Mouse (Mus musculus): ENCODE results near the gene Stx8. TPM values are rescaled to one million over a fixed set of nuclear protein-coding genes. Genes with fewer than 3 reads are reported as not detected.

The Stx8 gene
- total RNA-seq, 2 experiments from 2014 or later, result 30.5 to 35.4 TPM

DNA sequence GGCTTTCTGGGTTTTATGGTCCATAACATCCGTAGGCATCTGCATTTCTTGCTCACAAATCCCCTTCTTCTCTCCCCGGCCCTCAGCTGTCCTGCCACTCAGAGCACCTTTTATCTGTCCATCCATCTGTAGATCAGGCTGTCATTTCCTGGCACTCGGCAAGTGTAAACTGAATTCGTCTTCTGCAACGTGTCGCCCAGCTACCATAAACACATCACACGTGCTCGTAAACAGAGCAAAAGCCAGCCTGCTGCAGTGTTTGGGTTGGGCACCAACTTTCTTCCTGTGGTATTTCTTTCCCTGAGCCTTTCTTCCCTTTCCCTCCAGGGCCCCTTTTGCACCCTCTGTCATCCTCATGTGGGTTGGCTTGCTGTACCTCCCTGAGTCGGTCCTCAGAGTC is 169.4 kb downstream of the Stx8 start:
- DNase-seq (ENCODE audit: low spot score in 2 of 2), result no peak

DNA sequence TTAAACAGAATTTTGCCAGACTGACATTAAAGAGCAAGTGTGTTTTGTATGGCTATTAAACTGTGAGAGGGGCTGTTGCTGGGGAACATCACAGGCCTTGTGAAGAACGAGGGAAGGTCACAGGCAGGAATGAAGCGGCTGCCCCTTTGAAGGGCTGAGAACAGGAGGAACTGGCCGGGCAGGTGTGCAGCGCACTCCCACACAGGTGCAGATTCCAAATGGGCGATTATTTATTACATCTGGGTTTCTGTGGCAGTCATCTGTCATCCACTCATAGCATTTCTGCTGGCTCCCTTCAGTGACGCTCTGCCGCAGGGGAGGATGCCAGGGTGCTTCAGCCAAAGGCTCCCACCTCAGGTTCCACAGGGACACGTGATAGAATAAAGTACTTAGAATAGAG is 170.7 kb downstream of the Stx8 start:
- no peak for DNase-seq (ENCODE audit: low spot score in 2 of 2)

DNA sequence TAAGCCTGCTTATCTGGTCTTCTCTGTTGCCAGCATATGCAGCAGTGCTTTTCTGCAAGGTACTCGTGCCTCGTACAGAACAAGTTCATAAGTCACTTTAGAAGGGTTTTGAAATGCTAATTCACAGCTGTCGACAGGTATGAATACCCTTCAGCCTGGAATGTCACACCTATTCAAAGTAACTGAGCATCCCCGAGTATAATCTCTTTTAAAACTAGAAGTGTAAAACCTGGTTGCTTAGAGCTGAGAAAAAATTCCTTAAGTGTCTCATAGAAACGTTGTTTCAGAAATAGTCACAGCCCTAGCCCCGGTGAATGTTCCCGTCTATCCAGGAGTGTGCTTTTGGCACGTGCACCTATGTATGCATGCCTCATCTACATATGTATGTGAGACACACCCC is 176.3 kb downstream of the Stx8 start:
- no peak for DNase-seq (ENCODE audit: low spot score in 2 of 2)

DNA sequence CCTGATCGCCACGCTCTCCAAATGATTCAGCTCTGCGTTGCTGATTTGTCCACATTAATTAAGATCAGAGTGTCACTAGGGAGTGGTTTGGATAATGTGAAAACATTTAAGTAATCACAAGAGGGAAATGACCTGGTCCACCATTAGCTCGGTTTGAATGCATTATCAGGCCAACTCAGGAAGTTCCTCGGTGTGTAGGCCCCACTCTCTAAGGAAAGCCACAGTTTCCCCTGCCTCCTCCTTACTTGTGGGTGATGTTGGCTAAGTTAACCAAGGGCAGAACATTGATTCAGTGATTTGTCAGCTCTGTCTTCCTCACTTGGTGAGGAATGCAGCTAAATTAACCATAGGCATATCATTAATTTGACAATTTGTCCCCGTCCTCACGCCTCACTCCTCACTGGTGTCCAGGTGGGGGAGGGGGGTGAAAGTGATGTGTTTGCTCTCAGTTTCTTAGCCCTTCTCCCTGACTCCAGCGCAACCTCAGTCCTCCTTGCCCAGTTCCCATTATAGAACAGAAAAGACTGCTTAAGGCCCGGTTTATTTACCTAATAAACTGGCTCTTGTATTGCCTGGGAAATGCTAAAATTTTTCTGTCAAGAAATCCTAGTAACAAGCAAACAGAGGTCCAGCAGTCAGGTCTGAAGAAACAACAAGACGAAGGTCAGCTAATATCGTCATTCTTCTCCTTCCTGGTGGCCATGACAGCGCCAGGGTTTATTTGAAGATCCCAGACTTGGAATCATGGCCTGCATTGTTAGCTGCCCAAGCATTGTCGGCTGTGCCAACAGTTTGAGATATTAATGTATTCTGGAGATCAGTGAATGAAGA is 178.5 kb downstream of the Stx8 start:
- DNase-seq (ENCODE audit: low spot score in 2 of 2), result no peak

DNA sequence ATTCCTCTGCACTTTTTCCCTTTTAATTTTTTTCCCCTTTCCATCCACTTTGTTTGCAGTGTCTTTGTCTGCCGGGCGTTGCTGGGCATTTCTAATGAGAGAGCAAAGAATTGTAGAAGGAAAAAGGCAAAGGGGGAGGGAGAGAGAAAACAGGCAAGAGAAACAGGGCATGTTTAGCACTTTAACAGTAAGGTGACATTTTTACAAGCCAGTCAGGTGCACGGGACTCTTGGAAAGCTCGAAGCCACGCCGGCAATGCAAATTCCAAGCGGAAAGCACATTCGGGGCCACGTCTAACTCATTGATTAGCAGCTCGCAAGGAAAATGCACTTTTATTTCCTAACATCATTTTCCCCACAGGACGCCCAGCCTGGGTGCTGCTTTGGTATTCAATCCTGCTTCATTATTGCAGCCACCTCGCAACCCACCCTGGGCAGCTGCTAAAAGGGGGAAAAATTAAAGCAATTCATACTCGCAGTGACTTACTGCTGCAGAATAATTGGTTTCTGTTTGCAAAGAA is 179.1 kb downstream of the Stx8 start:
- no peak for DNase-seq (ENCODE audit: low spot score in 2 of 2)

DNA sequence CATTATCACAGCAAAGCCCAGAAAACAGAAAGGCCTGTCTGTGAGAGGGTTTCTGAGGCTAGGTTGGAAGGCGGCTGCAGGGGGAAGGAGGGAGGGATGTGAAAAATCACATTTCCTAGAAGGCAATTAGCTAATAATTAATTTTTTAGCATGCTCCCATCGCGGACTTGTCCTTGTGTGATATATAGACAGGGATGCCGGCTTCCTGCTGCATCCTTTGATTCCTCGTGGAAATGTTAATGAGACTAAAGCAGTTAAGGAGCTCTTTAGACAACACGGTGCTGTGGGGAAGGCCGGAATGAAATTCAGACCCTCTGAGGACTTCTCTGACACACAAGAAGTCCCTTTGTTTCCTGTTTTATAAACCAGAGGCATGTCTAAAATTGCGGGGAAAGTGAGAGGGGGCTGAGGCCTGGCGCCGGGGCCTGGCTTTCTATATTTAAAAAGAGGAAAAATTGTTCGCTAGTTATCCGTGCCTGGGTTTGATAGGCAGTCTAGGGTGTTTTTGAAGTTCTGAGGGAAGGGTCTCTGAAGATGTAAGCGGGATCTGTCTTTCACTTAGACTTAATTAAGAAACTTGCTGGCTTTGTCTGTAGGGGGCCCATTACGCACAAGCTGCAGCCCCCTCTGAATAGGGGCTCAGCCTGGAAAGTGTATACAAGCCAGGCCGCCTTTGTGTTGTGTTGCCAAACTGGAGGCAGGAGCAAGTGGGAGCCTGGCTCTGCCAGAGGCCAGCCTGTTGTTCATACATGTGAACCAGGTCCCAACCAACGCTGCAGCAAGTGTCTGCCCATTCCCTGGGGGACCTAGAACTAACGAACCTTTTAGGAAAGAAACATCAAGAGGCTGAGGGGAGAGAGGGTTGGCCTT is 179.8 kb downstream of the Stx8 start:
- no peak for DNase-seq (ENCODE audit: low spot score in 2 of 2)

DNA sequence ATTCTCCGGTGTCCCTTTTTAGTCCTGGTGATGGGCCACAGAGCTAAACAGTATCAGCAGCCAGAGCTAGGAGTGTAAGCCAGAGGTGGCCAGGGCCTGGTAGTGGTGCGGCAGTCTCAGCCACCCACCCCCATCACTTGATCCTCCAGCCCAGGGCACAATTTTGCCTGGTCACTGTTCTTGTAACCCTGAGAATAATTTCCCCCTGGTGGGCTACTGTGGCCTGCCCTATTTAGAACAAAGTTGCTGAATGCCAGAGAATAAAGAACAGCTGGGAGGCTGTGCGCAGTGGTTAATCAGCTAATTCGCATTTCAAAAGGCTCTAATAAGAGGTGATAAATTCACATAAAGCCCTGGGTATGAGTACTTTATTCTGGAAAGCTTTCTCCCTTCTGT is 180.5 kb downstream of the Stx8 start:
- no peak for DNase-seq (ENCODE audit: low spot score in 2 of 2)

DNA sequence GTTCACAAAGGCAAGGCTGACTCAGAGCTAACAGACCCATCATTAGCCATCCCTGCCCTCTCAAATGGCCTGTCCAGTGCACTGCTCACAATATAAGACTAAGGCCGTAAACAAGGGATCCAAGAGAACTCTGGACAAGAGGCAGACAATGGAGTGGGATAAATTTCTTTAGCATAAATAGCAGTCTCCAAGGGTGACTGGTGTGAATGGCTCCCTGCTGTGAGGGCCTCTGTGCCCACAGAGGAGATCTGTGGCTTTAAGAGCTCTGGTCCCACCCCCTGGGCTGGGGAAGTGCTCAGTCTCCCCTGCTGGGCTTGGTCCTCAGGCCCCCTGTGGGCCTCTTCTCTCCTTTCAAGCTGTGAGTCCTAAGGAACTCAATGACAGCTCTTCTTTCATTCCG is 184.9 kb downstream of the Stx8 start:
- no peak for DNase-seq (ENCODE audit: low spot score in 2 of 2)

DNA sequence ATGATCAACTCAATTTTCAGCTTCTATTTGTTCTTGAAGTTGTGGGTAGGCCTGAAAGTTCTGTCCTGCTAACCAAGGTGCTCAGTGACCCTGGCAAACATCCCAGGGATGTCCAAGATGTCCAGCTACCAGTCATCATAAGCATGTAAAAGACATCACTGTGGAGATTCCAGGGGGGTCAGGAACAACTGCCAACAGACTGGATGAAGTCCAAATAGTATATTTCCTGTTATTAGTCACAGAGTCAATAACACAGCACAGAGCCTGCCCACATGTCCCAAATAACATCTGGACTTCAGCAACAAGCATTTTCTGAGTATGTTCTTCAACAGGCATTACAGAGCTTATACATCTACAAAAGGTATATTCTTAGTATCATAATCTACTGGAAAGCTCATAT is 189.8 kb downstream of the Stx8 start:
- DNase-seq (ENCODE audit: low spot score in 2 of 2), result no peak

DNA sequence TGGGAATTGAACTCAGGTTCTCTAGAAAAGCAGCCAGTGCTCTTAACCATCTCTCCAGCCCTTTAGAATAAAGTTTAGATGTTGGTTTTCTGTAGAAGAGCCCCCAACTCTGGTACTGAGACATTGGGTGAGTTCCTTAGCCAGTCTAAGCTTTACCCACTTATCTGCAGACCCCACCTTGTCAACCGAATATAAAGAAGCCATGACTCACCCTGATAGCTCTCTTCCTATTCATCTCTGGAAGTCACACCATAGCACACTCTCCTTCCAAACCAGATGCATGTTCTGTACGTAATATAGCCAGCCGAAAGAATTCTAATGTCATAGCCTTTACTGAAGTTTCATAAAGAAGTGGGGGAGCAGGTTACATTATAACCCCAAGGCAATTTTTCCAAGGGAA is 192.2 kb downstream of the Stx8 start:
- DNase-seq (ENCODE audit: low spot score in 2 of 2), result no peak

DNA sequence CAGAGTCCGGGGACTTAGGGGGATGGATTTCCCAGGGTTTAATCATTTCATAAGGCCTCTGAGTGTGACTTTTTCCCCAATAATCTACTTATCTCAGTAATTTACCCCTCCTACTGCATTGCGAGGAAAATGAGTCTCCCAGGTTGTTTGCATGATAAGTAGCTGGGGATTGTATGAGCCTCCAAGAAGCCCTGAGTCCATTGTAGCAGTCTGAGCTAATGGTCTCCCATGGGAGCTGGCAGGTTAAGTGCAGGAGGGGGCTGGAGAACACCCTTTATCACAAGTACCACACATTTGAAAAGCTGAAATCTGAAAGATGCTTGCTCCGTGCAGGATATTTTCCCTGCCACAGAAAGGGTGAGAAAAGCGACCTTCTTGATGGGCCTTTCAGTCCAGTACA is 193.9 kb downstream of the Stx8 start:
- no peak for DNase-seq (ENCODE audit: low spot score in 2 of 2)

DNA sequence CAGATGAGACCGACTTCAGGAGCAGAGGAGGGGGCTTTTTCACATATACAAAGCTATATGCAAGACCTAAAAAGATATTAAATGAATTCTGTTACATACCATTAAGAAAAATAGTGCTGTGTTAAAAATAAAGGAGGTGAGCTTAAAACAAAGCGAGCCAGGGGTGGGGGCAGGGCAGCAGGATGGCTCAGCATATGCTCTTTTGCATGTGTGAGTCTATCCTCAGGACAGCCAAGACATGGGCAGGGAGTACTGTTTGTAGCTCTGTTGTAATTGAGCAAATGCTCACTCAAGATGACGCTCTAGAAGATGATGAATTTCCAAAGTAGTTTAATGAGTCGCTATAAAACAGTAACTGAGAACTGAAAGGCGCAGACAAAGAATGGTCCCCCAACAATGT is 198.4 kb downstream of the Stx8 start:
- no peak for DNase-seq (ENCODE audit: low spot score in 2 of 2)

DNA sequence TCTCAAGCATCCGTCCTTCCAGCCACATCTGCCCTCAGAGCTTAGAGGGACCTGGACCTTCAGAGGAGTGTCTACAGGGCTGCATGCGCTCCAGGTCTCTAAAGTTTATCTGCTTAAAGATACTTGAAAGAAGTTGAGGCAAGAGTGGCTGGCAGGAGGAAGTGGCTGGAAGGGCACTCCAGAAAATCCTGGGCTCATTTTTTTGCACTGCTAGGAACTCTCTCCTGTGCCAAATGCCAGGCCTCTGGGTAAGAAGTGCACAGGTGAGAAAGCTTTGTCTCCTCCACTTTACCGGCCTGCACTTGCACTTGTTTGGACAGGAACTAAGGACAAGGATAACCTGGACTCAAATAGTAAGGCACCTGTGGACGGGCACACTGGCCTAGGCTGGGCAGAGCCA is 202.4 kb downstream of the Stx8 start:
- no peak for DNase-seq (ENCODE audit: low spot score in 2 of 2)

DNA sequence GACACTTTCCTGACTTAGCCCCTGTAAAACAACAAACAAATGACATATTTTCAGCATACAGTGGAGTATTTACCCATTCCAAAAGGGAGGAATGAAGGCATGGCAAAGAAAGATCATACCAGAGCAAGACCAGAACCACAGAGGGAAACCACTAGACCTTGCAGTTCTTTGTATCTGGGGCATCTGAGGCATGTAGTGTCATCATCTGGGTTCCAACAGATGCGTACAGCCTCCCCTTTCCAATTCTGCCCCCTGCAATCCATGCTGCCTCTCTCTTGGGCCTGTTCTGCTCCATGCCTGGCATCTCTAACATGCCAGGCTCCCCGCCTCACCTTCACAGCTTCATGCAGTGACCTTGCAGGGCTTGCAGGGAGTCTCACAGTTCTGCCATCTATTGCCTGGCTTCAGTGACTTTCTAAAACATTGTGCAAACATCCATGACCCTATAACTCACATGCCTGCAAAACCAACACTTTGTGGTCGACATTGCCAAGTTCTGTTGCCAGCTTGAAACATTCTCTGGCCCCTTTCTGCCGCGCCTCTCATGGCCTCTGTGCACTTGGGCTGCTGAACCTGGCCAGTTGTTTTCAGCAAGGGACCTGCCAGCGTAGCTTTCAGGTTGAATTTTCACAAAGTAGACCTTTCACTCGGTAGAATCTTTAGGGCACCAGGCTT is 206.1 kb downstream of the Stx8 start:
- no peak for DNase-seq (ENCODE audit: low spot score in 2 of 2)

DNA sequence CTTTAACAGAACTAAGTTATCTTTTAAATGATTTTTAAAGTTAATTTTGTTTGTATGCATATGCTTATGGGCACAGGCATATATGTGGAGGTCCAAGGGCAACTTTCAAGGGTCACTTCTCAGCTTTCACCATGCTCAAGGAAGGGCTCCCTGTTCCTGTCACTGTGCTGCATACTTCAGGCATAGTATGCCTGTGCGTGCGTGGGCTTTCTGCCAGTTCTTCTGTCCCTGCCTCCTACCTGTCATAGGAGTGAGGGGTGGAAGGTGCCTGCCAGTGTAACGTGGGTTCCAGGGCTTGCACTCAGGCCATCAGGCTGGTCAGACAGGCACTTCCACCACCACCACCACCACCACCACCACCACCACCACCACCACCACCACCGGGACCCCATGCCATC is 206.7 kb downstream of the Stx8 start:
- DNase-seq (ENCODE audit: low spot score in 2 of 2), result no peak

DNA sequence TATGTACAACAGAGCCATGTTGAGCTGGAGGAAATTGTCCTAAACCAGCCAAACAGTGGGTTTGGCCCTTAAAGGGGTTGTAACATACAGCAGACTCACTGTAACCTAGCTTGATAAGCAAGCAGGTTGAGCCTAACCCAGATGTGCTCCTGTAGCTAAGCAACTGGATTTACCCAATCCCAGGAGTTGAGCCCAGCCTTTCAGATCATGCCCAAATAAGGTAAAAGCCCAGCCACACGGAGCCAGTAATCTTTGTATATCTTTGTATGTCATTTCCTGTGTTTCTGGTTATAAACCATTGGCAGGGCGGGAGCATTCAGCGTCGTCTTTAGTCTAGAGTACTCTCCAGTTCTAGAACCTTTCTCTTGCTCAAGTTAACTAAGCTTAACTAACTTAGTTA is 210.6 kb downstream of the Stx8 start:
- no peak for DNase-seq (ENCODE audit: low spot score in 2 of 2)

DNA sequence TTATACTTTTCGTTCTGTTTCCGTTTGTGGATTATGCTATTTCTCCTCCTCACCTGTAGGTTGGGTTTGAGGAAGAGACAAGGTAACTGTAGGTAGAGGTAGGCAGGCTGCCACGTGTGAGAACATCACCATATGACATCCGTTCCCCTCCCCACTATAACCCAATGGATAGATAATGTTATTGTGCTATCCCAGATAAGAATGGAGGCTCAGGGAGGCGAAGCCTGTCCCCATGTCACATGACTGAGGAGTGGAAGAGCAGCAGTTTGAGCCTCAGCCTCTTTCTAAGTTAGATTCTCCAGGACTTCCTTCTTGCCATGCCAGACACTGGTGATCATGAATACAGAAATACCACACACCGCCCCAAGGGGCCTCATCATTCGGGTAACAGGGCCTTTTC is 211.4 kb downstream of the Stx8 start:
- no peak for DNase-seq (ENCODE audit: low spot score in 2 of 2)

DNA sequence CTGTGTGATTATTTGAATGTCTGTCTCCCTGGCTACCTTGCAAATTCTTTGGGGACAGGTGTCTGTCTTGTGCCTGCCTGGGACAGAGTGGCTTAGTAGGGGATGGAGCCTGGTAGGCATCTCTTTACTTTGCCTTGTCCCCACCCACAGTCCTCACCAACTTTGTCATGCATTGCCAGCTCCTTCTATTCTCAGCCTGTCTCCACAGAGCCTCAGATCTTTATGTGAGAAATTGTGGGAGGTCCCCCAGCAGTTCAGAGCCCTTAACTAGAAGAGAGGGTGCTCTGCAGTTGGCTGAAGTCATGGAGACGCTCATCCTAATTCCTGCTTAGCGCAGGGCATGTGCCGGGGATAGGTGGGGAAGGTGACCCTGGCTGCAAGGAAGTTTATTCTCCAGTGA is 219.7 kb downstream of the Stx8 start:
- DNase-seq (ENCODE audit: low spot score in 2 of 2), result no peak

DNA sequence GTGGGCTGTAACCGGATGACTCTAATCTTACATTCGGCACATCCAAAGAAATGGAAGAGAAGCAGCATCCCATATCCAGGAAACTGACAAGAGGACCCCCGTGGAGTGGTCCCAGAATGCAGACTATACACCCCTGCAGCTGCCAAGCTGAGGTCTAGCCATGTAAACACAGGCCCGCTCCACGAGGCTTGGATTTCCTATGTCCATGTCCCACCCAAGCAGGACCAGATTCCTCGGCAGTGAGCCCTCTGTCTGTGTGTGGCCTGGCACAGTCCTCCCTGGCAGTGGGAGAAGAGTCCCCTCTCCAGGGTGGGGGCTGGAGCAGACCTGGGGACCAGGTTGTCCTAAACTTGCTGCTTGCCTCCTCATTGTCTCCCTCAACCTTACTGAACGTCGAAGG is 221.2 kb downstream of the Stx8 start:
- no peak for DNase-seq (ENCODE audit: low spot score in 2 of 2)

DNA sequence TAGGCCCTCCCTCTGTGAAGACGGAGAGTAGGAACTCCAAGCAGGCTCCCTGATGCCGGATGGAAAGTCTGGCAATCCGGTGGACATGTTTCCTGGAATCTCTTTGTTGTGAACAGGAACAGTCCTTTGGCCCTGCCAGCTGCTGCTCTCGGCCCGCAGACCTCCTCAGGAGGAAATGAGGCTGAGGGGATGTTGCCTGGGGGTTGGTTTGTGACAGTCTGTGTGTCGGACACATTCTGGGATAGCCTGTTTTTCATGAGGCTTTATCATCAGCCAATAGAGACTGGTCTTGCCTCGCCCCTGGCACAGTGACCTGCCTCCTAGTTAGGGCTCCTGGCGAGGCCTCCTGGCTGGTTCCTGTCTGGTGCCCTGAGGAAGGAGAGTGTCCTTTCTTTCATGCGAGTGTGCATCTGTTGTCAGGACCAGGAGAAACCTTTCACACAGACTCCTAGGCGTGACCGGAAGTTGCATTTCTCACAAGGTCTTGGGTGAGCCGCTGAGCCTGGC is 222.8 kb downstream of the Stx8 start:
- no peak for DNase-seq (ENCODE audit: low spot score in 2 of 2)

DNA sequence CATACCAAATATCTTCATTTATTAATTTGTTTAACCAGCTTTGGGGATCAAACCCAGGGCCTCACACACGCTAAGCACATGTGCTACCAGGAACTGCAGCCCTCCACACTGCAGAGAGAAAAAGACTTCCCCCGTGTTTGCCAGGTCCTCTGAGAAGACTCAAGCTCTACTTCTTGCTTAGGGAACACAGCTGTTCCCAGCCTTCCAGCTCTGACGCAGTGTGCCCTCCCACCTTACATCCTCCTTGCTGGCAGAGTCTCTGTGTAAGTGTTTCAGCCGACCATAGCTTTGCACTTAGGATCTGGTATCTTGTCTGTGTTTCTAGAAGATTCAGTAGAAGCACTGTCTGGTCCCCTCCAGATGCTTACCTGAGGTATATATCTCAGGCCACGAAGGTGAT is 224.9 kb downstream of the Stx8 start:
- no peak for DNase-seq (ENCODE audit: low spot score in 2 of 2)

DNA sequence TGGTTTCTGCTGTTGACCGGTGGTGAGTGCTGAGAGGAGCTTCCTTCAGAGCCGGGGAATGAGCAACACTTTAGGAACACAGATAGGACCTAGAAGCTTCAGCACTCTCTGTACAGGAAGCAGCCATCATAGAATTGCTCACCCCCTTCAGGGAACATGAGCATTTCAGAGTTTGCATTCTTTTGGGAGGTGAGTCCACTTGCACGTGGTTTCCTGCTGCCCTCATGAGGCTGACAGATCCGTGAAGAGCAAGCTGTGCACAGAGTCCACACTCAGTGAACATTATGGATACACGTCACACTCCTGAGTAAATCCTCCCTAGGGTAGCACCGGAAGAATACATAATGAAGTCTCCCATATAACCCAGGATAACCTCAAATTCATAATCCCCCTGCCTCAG is 229.2 kb downstream of the Stx8 start:
- DNase-seq (ENCODE audit: low spot score in 2 of 2), result no peak
